7 mouse cellular contexts compared by ENCODE assay signal in the genomic region with DNA sequence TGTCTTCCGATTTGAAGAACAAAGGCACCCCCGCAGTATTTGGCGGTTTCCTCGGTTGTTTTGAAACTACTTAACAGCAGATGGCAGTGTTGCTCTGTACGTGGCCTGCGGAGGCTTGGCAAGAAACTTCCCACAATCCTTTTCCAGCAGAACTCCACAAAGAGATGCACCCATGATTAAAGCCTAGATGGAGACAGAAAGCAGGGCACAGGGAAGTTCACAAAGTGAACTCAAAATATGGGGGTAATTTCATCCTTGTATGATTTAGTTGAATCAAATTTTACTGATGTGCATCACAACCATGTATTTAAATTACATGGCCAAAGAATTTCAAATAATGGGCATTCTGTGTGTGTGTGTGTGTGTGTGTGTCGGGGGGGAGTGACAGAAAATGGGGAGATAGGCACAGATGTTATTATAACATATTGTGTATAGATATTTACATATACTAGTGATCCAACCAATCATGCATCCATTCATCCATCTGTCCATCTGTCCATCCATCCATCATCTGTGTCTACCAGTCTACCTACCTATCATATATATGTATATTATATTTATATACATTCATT.
DNase-seq lines count a peak whose midpoint lies in the region; ATAC-seq and TF ChIP-seq lines count a peak whose summit lies in the region.

No protein-coding gene starts in this region.

- H3K4me2 ChIP-seq in hindbrain, postnatal 0 days (ENCODE audit: low read depth, low read length): peak overlapping the region; percentile 90

- TF ChIP-seq CTCF in hindbrain, postnatal 0 days (IDR thresholded peaks at IDR 0.05; ENCODE audit: low read depth): peak; percentile 86

- H3K9me3 ChIP-seq in hindbrain, postnatal 0 days (ENCODE audit: low read length): no peaks in the 10 kb centered on the region

- 14% methylated on average over 7 of the region's 7 CpGs for WGBS in hindbrain, postnatal 0 days

- H3K27ac ChIP-seq in hindbrain, postnatal 0 days: 0 out of 2 replicates have a peak overlapping the region, but pooled peaks have one; percentile 62

- no peaks in the 10 kb centered on the region; the same call in 1 of the 2 replicates for H3K4me1 ChIP-seq in hindbrain, postnatal 0 days (ENCODE audit: insufficient read depth, low read length)

- H3K36me3 ChIP-seq in hindbrain, postnatal 0 days (ENCODE audit: insufficient read depth, low read length): no peaks in the 10 kb centered on the region

- H3K9ac ChIP-seq in hindbrain, postnatal 0 days (replicated peaks; ENCODE audit: low read length): peak overlapping the region; percentile 46; the same call in 1 of the 2 replicates

- peak overlapping the region; percentile 42 for H3K4me3 ChIP-seq in hindbrain, postnatal 0 days (ENCODE audit: low read length)

- no peaks in the 10 kb centered on the region for H3K27me3 ChIP-seq in hindbrain, postnatal 0 days (ENCODE audit: insufficient read depth, low read length)

- peak; percentile 50 for ATAC-seq in activated CD4-positive, CD25-positive, alpha-beta regulatory T cell, adult 4 months
- ATAC-seq in hindbrain, postnatal 0 days: peak; percentile 63

- peak; percentile 60 for DNase-seq in cerebellum, adult 9-11 months
- peak; percentile 20 to 69 for DNase-seq in frontal cortex, postnatal 10 days (ENCODE audit: low spot score in 2 of 2)
- DNase-seq in hindbrain, postnatal 0 days (ENCODE audit: low spot score): peak; percentile 94
- peak; percentile 72 to 75 for DNase-seq in left cerebral cortex, adult 18-20 months (ENCODE audit: low spot score in 2 of 2)
- DNase-seq in lung, postnatal 36 days: peak; percentile 56
- peak; percentile 77 to 83 for DNase-seq in right cerebral cortex, postnatal 10 days (ENCODE audit: low spot score in 2 of 2)

Comparison
In these comparisons a context has a peak if more than half of its experiments do, and no peak if none do; other contexts are left out.
1. Peak in every context shown above with its lines: DNase-seq, ATAC-seq, H3K4me3 ChIP-seq and H3K27ac ChIP-seq.